Mouse (Mus musculus) left cerebral cortex, postnatal 4 days (tissue): ENCODE measurements around the gene Gm28961. TPM values are rescaled to one million over a fixed set of nuclear protein-coding genes. Genes with fewer than 3 reads are reported as not detected.
"Not testable (repeated sequence)": the region's sequence is repeated elsewhere in the genome, so short reads cannot be mapped to it uniquely, and the experiment has no call there.

Experiments used
- DNase-seq: peaks from one replicate; pipeline ENCODE4 v3.0.0-alpha.2; 2022
- intact Hi-C: fragments of 180-260 bp; cut with DNase I; formaldehyde crosslinking; loops from one replicate; pipeline ENCODE4 v1.15.1; 2025
- total RNA-seq, 2 experiments: library from RNA; stranded (reverse); gene quantifications; 2 replicates each; pipeline ENCODE4 v1.2.3; 2021

The Gm28961 gene
- not detected for total RNA-seq

GRCm38 (mm10) chrY:57705397-57705796 is at the start of gene Gm28961:
TSS of gene Gm28961 (plus strand) at chrY:57705697.
- intact Hi-C loops, DNase-seq: not testable (repeated sequence)

Other genes with a start within 250 kb of the Gm28961 start
- not detected for gene Gm21943, start 172.0 kb upstream of the Gm28961 start, total RNA-seq